1 mouse cellular context compared by ENCODE assay signal in genomic region chr11:86738308-86738707, GRCm38 (mm10).
A peak's percentile ranks its signal among the peaks of the same experiment; 100 is the strongest.
TF ChIP-seq lines count a peak whose summit lies in the region.

No protein-coding gene starts in this region.

TF ChIP-seq in MEL, 35 proteins besides CTCF, POLR2A, EP300 and RAD21:
- TF ChIP-seq SMC3 (IDR thresholded peaks at IDR 0.05; ENCODE audit: low read depth, low read length), result peak; percentile 3; the same call in 1 of the 2 replicates
